Mouse (Mus musculus) hindbrain, embryonic 12.5 days (tissue): ENCODE results near the gene Tenm4. TPM values are rescaled to one million over a fixed set of nuclear protein-coding genes. Genes with fewer than 3 reads are reported as not detected.
"Not testable (repeated sequence)": the region's sequence is repeated elsewhere in the genome, so short reads cannot be mapped to it uniquely, and the experiment has no call there.

Experiments
- ATAC-seq: fragments of 200-750 bp; cut with Nextera tagmentation; 2 replicates; pipeline ENCODE4 v1.8.0; 2017; ENCODE audit warnings: moderate TSS enrichment; ENCODE audit not compliant: low FRiP score
- H3K27ac ChIP-seq: fragments of 300-500 bp; sonication (generic); 2 replicates; pipeline ENCODE4 v1.5.1; 2016; ENCODE audit warnings: mild to moderate bottlenecking
- H3K27me3 ChIP-seq: fragments of 300-500 bp; sonication (generic); 2 replicates; pipeline ENCODE4 v1.6.1; 2016; ENCODE audit warnings: mild to moderate bottlenecking
- H3K36me3 ChIP-seq: fragments of 300-500 bp; sonication (generic); 2 replicates; pipeline ENCODE4 v1.6.1; 2016; ENCODE audit warnings: mild to moderate bottlenecking
- H3K4me1 ChIP-seq: fragments of 300-500 bp; sonication (generic); 2 replicates; pipeline ENCODE4 v1.6.1; 2016
- H3K4me2 ChIP-seq: fragments of 300-500 bp; sonication (generic); replicated peaks from 2 replicates; pipeline ENCODE4 v1.6.1; 2016; ENCODE audit warnings: mild to moderate bottlenecking
- H3K4me3 ChIP-seq: fragments of 300-500 bp; sonication (generic); 2 replicates; pipeline ENCODE4 v1.5.1; 2016; ENCODE audit warnings: mild to moderate bottlenecking
- H3K9ac ChIP-seq: fragments of 300-500 bp; sonication (generic); 2 replicates; pipeline ENCODE4 v1.6.1; 2016; ENCODE audit warnings: mild to moderate bottlenecking, moderate library complexity
- H3K9me3 ChIP-seq: fragments of 300-500 bp; sonication (generic); replicated peaks from 2 replicates; pipeline ENCODE4 v1.6.1; 2016; ENCODE audit warnings: mild to moderate bottlenecking
- whole genome bisulfite sequencing: fragments of 180-500 bp; shearing (Covaris S2); methylation state at CpG from one replicate; pipeline ENCODE4 v1.1.7; 2016; 5-methylcytosine and 5-hydroxymethylcytosine counted together
- polyA plus RNA-seq: library from polyadenylated mRNA; unstranded; fragments of >200 nt; fragmentation: Nextera tagmentation; extraction: Ambion mirVana; gene quantifications from 2 replicates; pipeline ENCODE4 v1.2.1, GENCODE M21; 2016

Tenm4 gene
- polyA plus RNA-seq, 1 experiment from 2014 or later = 38.5 TPM

DNA sequence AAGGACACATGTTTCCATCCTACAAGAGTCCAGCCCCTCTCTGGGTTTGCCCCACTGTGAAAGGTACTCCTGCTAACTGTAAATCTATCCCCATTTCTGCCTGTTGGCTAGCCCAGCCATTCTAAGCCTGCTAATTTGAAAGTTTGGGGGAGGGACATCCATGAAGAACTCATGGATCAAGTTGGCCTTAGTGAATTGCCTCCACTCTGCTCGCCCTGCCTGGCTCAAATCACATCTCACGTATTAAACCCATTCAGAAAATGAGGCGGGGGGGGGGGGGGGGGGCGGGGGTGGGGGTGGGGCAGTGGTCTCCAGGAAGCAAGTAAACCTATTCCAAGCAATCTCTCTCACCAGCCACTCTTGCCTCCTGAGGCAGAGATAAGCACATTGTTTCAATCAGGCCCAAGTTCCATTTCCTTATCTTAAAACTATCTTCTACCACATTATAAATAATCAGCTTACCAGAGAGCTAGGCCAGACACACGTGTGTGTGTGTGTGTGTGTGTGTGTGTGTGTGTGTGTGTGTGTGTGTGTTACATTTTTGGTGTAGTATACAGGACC lies 429.4 kb downstream of the Tenm4 start:
- H3K27ac ChIP-seq = no peak overlapping the region
- no peaks in the 10 kb centered on the region for H3K27me3 ChIP-seq
- H3K4me1 ChIP-seq = peaks cover 6% of the 10 kb centered on the region; the same call in 1 of the 2 replicates
- WGBS = 59% methylated on average over 4 of the region's 5 CpGs
- H3K4me2 ChIP-seq = no peak overlapping the region
- no peak overlapping the region for H3K9ac ChIP-seq
- H3K9me3 ChIP-seq = no peaks in the 10 kb centered on the region
- ATAC-seq = no peak
- H3K4me3 ChIP-seq = no peak overlapping the region
- no peaks in the 10 kb centered on the region for H3K36me3 ChIP-seq

DNA sequence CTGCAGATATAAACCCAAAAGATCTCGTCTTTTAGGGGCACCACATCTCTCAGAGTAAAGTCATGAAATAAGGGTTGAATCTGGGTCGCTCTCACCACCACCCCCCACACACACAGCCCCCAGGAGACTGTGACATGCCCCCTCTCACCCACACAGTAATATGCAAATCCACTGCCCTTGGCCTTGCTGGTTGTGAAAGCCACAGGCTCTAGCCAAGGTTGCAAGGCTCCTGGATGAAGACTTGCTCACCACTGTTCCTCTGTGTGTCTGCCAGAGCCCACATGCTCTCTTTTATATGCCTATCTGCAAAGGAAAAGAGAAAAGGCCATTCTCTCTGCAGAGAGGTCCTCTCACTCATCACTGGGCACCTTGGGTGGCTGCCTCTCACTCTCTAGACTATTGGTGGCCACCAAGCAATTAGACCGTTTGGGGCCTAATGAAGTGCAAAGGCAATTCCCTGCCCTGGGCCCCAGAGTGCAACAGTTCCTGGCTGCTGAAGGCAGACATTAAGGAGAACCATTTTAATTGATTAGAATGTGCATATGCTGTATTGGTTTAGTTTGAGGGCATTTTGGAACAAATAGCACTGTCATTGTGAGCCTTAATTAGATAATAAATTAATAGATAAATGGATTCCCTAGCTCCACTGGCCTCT lies 433.2 kb downstream of the Tenm4 start:
- H3K9me3 ChIP-seq = no peaks in the 10 kb centered on the region
- no peaks in the 10 kb centered on the region for H3K36me3 ChIP-seq
- H3K9ac ChIP-seq = no peak overlapping the region
- H3K4me2 ChIP-seq = no peak overlapping the region
- no peak overlapping the region for H3K27ac ChIP-seq
- 68% methylated on average over 3 of the region's 3 CpGs for WGBS
- ATAC-seq = no peak
- H3K4me3 ChIP-seq = no peak overlapping the region
- H3K4me1 ChIP-seq = peaks cover 3% of the 10 kb centered on the region; the same call in 1 of the 2 replicates
- H3K27me3 ChIP-seq = no peaks in the 10 kb centered on the region

DNA sequence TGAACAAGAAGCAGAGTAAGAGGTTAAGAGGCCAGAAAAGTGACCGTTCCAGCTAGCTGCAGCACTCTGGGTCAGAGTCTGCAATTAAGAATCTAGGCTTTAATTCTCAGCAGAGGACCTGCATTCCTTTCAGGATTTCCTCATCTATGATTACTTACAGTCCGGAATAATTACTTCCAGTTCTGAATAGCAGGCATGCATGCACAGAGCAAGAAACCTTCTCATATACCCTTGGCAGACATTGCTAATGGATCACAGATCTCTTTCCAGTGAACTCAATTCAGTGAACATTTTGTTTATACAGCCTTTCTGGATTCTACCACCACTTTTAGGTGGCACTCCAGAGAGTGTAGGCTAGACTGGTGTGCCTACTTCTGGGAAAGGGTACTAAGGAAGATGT lies 434.3 kb downstream of the Tenm4 start:
- Histone ChIP-seq H3K9me3 (no peaks in the 10 kb centered on the region), H3K36me3 (no peaks in the 10 kb centered on the region), H3K27me3 (no peaks in the 10 kb centered on the region), H3K4me1 (peaks cover 8% of the 10 kb centered on the region; the same call in 1 of the 2 replicates), H3K4me3 (no peak overlapping the region), H3K9ac (no peak overlapping the region), H3K27ac (no peak overlapping the region), H3K4me2 (no peak overlapping the region)
- WGBS = 65% methylated on average over 2 of the region's 2 CpGs
- no peak for ATAC-seq

DNA sequence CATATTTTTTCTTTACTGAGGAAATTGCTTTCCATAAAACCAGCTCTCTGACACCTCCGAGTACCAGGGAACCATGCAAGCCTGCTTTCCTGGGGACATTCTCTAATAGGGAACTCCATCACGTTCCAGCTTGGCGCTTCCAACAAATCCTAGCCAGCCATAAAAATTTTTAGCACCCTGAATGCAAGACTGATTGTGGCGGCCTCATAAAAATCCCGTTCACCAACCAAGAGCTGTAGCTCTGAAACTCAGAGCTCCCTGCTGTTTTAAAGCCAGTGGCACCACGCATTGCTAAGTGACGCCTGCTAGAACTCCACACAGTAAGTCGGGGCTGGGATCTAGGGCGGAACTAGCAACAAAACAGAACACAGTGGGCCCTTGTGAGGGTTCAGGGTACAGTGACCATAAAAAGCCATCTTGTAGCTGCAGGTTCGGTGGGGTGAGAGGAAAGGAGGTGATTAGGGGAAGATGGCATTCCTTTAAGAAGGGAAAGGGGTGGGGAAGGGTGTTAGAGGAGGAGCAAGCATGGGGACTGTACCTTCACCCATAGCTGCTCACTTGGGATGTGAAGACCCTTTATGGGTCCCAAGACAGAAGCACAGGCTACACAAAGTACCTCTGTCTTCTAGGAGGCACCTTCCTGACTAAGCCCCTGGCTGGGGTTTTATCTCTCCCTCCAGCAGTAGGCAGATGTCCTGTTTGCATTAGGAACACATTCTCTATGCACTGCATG lies 439.0 kb downstream of the Tenm4 start:
- H3K27ac ChIP-seq = no peak overlapping the region
- no peaks in the 10 kb centered on the region for H3K9me3 ChIP-seq
- H3K4me1 ChIP-seq = peaks cover 4% of the 10 kb centered on the region; the same call in 1 of the 2 replicates
- 53% methylated on average over 10 of the region's 10 CpGs for WGBS
- H3K27me3 ChIP-seq = no peaks in the 10 kb centered on the region
- H3K4me3 ChIP-seq = no peak overlapping the region
- no peaks in the 10 kb centered on the region for H3K36me3 ChIP-seq
- no peak overlapping the region for H3K9ac ChIP-seq
- no peak overlapping the region for H3K4me2 ChIP-seq
- no peak for ATAC-seq

DNA sequence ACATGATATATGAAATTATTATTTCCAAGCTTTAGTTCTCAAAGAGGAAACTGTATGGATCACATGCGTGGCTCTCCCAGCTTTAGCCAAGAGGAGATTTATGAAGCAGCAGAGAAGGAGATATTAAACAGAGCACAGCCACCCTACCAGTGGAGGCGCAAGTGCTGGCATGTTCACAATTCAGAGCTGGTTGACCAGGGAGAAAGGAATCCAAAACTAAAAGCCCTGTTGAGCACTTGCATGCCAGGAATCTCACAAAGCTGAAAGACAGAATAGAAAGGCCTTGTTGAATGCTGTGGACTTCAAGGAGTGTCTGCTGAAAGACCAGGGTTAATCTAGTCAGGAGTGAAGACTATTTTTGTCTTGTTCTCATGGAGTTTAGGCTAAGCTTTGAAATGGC lies 446.3 kb downstream of the Tenm4 start:
- Histone ChIP-seq H3K36me3 (no peaks in the 10 kb centered on the region), H3K9ac (no peak overlapping the region), H3K27me3 (no peaks in the 10 kb centered on the region), H3K27ac (no peak overlapping the region), H3K4me3 (no peak overlapping the region), H3K4me1 (no peaks in the 10 kb centered on the region), H3K4me2 (no peak overlapping the region), H3K9me3 (no peaks in the 10 kb centered on the region)
- 74% methylated on average over 2 of the region's 2 CpGs for WGBS
- no peak for ATAC-seq

DNA sequence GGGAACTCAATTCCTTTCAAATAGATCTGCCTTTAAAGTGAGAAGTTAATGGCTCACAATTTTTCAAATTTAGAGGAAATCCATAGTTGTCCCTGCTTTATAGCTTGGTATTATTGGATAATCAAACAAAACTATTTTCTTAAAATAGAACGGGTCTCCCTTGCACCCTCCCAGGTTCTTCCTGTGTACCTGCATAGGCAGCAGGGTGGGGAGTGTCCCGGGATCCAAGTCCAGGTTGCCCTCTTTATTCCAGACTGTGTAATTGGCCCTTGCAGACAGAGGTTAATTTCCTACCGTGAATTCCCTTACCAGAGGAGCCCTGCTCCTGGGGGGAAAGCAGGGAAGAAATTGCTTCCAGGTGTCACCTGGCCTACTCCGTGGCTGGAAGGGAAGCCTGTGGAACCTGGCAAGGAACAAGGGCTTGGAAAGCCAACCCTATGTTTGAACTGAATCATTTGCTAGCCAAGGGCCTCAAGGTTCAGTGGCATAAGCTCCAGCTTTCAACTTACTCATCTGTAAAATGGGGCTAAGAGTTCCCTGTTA lies 449.0 kb downstream of the Tenm4 start:
- 82% methylated on average over 4 of the region's 4 CpGs for WGBS
- no peaks in the 10 kb centered on the region for H3K27me3 ChIP-seq
- H3K27ac ChIP-seq = no peak overlapping the region
- H3K4me3 ChIP-seq = no peak overlapping the region
- H3K4me1 ChIP-seq = no peaks in the 10 kb centered on the region
- no peaks in the 10 kb centered on the region for H3K9me3 ChIP-seq
- no peak for ATAC-seq
- H3K9ac ChIP-seq = no peak overlapping the region
- no peaks in the 10 kb centered on the region for H3K36me3 ChIP-seq
- H3K4me2 ChIP-seq = no peak overlapping the region

DNA sequence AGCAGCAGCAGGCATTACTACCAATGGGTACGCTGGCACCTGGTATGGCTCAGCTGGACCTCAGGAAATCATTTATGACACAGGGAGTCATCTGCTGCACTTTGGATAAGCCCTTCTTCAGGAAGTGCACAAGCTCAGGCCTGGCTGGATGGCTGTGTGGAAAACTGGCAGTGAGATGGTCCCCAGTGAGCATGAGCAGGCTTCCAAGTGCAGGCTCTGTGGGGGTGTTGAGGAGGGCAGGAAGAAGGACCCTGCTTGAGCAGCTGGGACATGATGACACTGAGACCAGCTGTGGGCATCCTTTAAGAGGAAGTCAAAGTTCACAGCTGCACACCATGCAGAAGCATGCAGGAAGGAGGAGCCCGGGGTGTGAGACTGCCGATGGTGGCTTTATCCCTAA lies 455.3 kb downstream of the Tenm4 start:
- H3K9ac ChIP-seq = no peak overlapping the region
- ATAC-seq = no peak
- no peaks in the 10 kb centered on the region for H3K36me3 ChIP-seq
- H3K4me3 ChIP-seq = no peak overlapping the region
- 78% methylated on average over 3 of the region's 3 CpGs for WGBS
- H3K4me1 ChIP-seq = no peaks in the 10 kb centered on the region
- no peak overlapping the region for H3K4me2 ChIP-seq
- H3K9me3 ChIP-seq = no peaks in the 10 kb centered on the region
- H3K27ac ChIP-seq = no peak overlapping the region
- no peaks in the 10 kb centered on the region for H3K27me3 ChIP-seq

DNA sequence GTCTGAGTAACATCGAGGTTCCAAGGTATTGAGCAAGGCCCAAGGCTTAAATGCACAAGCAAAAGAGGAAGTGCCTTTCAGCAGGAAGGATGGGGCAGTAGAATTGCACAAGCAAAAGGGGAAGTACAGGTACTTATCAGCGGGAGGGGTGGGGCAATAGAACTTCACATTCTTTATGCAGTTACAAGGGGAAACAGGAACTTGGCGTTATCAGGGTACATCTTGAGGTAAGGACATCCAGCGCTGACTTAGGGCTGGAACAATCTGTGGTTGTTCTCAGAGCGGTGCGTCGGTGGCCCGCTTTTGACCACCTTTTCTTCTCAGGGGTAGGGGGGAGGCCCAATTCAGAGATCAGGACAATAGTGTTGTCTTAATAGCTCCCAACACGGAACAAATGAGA lies 459.5 kb downstream of the Tenm4 start:
- ATAC-seq, H3K9me3 ChIP-seq, H3K4me3 ChIP-seq, H3K4me2 ChIP-seq, H3K27me3 ChIP-seq, H3K4me1 ChIP-seq, H3K27ac ChIP-seq, H3K36me3 ChIP-seq, H3K9ac ChIP-seq: not testable (repeated sequence)
- WGBS = 94% methylated on average over 9 of the region's 9 CpGs

DNA sequence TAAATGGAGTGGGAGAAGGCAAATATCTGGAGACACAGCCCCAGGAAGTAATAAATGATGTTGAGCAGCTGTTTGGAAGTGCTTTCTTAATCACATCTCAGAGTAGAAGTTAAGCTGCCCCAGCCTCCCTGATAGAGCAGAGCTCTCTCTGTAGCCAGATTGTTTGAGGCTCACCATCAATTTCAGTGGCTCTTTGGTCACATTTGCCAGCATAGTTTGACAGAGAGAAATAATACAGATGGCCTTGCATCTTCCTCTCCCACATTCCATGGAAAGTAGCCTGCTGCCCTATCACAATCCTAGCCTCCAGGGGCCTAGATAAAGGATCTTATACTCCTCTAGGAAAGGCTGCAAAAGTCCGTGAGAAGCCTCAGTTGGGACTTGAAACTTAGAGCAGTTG lies 462.0 kb downstream of the Tenm4 start:
- Histone ChIP-seq H3K9me3 (no peaks in the 10 kb centered on the region), H3K27ac (no peak overlapping the region), H3K9ac (no peak overlapping the region), H3K4me3 (no peak overlapping the region), H3K4me1 (no peaks in the 10 kb centered on the region), H3K36me3 (no peaks in the 10 kb centered on the region), H3K4me2 (no peak overlapping the region), H3K27me3 (no peaks in the 10 kb centered on the region)
- ATAC-seq = no peak
- WGBS = 97% methylated on average over 1 of the region's 1 CpGs

DNA sequence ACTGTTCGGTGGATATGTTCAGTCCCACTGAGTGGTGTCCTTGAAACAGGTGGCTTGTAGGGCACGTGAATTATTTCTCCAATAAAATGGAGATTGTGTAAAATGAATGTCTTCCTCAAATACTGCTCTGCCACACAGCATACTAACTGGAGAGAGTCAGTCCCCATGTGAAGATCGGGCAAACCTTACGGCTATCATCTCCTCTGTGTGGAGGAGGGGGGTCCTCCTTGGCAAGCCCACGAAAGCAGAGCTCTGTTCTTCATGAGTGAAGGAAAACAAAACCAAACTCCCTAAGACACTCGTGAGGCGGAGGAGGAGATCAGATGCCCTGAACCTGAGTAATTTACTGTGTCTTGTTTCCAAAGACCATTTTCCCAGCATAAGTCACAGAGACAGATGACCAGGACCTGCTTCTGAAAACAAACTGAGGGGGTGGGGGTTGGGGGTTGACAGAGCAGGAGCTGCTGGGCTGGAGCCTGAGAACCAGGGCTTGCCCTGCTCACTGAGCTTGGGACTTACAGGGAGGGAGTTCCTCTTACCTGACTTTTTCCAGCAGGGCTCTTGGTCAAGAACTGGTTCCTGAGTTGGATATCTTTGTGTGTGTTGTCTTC lies 464.9 kb downstream of the Tenm4 start:
- Histone ChIP-seq H3K36me3 (no peaks in the 10 kb centered on the region), H3K4me2 (no peak overlapping the region), H3K4me1 (no peaks in the 10 kb centered on the region; the same call in 1 of the 2 replicates), H3K4me3 (no peak overlapping the region), H3K9me3 (no peaks in the 10 kb centered on the region), H3K9ac (no peak overlapping the region), H3K27me3 (no peaks in the 10 kb centered on the region; the same call in 1 of the 2 replicates), H3K27ac (no peak overlapping the region)
- 49% methylated on average over 7 of the region's 7 CpGs for WGBS
- no peak for ATAC-seq

DNA sequence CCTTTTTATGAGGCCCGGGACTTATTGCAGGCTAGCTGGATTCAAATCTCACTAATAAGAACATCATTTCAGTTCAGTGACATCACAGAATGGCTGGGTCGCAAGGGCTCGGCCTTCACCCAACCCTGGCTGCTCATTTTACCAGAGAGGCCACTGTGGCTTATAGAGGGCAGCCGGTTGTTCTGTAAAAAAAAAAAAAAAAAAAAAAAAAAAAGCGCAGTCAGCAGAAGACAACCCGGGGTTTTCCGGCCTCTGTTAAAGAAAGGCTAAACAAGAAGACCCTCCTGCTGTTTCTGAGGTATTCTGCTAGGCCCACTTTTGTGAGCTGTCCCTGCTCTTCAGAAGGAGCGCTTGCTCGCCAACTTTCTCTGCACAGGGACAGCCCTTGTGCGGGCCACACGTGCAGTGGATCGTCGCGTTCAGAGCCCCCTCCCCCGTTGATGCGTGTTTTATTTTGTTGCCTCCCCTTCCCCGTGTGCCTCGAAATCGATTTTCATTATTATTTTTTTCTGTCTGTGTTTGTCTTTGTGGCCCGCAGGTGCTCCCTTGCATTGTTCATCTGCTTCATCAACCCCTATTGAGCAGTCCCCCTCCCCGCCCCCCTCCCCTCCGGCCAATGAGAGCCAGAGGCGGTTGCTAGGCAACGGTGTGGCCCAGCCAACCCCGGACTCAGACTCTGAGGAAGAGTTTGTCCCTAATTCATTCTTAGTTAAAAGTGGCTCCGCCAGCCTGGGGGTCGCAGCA lies 472.6 kb downstream of the Tenm4 start:
- peak; percentile 96 for ATAC-seq
- H3K4me2 ChIP-seq = peak overlapping the region; percentile 54
- peak overlapping the region; percentile 29 for H3K9ac ChIP-seq
- H3K36me3 ChIP-seq = no peaks in the 10 kb centered on the region
- under 1% methylated on average over 27 of the region's 27 CpGs for WGBS
- H3K27ac ChIP-seq = peak overlapping the region; percentile 60; the same call in 1 of the 2 replicates
- H3K4me1 ChIP-seq = peaks cover 32% of the 10 kb centered on the region
- peaks cover 16% of the 10 kb centered on the region; the same call in 1 of the 2 replicates for H3K27me3 ChIP-seq
- peak overlapping the region; percentile 29 for H3K4me3 ChIP-seq
- no peaks in the 10 kb centered on the region for H3K9me3 ChIP-seq

DNA sequence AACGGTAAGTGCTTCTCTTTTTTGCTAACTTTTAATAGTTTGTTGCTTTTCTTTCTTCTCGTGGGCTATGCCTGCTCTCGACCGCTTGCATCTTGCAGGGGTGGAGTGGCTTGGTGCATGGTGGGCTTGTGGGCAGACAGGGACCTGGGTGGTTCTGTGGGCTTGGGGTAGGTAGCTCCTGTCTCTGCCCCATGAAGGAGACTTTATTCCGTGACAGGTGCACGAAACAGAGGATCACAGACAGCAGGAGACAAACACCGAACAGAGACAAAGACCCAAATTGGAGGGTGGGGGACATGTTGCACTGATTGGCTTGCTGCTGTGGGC lies 473.1 kb downstream of the Tenm4 start:
- Histone ChIP-seq H3K27ac (no peak overlapping the region; the same call in 1 of the 2 replicates), H3K9ac (no peak overlapping the region), H3K4me1 (peaks cover 32% of the 10 kb centered on the region), H3K27me3 (peaks cover 16% of the 10 kb centered on the region; the same call in 1 of the 2 replicates), H3K36me3 (no peaks in the 10 kb centered on the region), H3K4me3 (peak overlapping the region; percentile 29), H3K4me2 (peak overlapping the region; percentile 54), H3K9me3 (no peaks in the 10 kb centered on the region)
- WGBS = 1% methylated on average over 7 of the region's 7 CpGs
- peak; percentile 71 for ATAC-seq
